Mouse (Mus musculus): ENCODE measurements around the gene Mdp1. TPM values are rescaled to one million over a fixed set of nuclear protein-coding genes. Genes with fewer than 3 reads are reported as not detected.

Mdp1 gene
- polyA plus RNA-seq, 1 experiment from 2014 or later, result 61.9 TPM

DNA sequence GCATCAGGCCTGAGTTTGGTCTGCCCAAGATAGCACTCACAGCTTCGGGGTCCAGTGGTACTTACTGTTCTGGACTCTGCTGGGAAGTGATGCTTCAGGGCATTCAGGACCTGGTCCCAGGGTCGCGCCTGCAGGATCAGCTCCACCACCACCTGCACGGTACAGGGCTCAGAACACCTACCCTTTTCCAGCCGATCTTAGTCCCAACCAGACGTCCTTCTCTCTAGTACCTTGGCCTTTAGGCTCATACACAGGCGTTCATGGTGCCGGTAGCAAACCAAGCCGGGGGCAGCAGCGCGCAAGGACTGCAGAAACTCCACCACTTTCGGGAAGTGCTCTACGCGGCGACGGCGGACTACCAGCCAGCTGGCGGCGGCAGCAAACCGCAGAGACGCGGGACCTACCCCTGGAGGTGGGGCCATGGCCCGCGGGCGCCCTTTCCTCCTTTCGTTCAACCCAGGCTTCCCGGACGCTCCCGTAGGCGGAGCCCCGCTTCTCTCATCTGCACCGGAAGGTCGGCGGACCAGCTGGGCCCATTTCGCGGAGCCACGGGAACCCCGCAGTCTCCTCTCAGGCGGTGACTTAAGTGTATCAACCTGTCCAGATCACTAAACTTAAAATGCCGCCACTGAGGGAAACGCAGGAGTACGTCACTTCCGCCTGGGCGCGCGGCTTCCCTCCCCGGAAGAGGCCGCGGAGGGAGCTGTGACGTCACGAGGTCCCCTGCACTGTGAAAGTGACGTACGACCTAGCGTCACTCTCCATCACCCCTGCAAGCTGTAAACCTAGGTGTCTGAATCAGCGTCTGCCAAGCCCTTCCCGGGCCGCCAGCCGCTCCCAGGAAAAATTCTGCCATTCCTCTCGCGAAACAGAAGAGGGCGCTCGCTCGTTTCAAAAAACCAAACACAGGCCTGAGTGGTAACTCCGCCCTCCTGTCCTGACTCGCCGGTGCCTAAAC, 21.1 kb upstream of the Mdp1 start, which contains the start of gene Tinf2:
Tinf2 (minus strand) TSS at position 661 of the 958 bp plus-strand sequence.
- peak within 1 kb of the TSS; percentile 3; the same call in 1 of the 2 replicates for H3K27ac ChIP-seq (ENCODE audit: low read depth, low read length)

GRCm38 (mm10) chr14:55677615-55678014, 17.3 kb upstream of the Mdp1 start:
- H3K27me3 ChIP-seq (ENCODE audit: control insufficient read depth, insufficient read depth, low read length), result no peaks in the 10 kb centered on the region
- H3K4me1 ChIP-seq (ENCODE audit: control insufficient read depth, insufficient read depth, low read length), result peaks cover 3% of the 10 kb centered on the region; the same call in 1 of the 2 replicates
- 86% methylated on average over 4 of the region's 4 CpGs for WGBS
- H3K4me2 ChIP-seq, result no peak overlapping the region
- H3K9me3 ChIP-seq (ENCODE audit: control insufficient read depth, low read length), result no peaks in the 10 kb centered on the region
- DNase-seq (ENCODE audit: low spot score, missing footprints) (no peak), ATAC-seq (ENCODE audit: low FRiP score) (no peak)
- H3K4me3 ChIP-seq (ENCODE audit: low read depth, low read length), result no peak overlapping the region
- H3K36me3 ChIP-seq (ENCODE audit: control insufficient read depth, insufficient read depth, low read length), result peaks cover 16% of the 10 kb centered on the region; the same call in 1 of the 2 replicates
- H3K9ac ChIP-seq (ENCODE audit: low read length), result no peak overlapping the region
- no peak overlapping the region for H3K27ac ChIP-seq (ENCODE audit: low read depth, low read length)

More for the DNA sequence above, 21.1 kb upstream of the Mdp1 start, which contains the start of gene Tinf2:
- H3K4me2 ChIP-seq, result peak within 1 kb of the TSS; percentile 71
- H3K36me3 ChIP-seq (ENCODE audit: control insufficient read depth, insufficient read depth, low read length), result peaks cover 16% of the 10 kb centered on the region; the same call in 1 of the 2 replicates
- WGBS, result under 1% methylated on average over 66 of the region's 66 CpGs
- no peaks in the 10 kb centered on the region for H3K27me3 ChIP-seq (ENCODE audit: control insufficient read depth, insufficient read depth, low read length)
- peak; percentile 98 for ATAC-seq (ENCODE audit: low FRiP score)
- H3K4me1 ChIP-seq (ENCODE audit: control insufficient read depth, insufficient read depth, low read length), result peaks cover 3% of the 10 kb centered on the region; the same call in 1 of the 2 replicates
- H3K9me3 ChIP-seq (ENCODE audit: control insufficient read depth, low read length), result no peaks in the 10 kb centered on the region
- peak within 1 kb of the TSS; percentile 79 for H3K9ac ChIP-seq (ENCODE audit: low read length)
- DNase-seq (ENCODE audit: low spot score, missing footprints), result peak; percentile 99
- H3K4me3 ChIP-seq (ENCODE audit: low read depth, low read length), result peak within 1 kb of the TSS; percentile 85

- DNase-seq (ENCODE audit: low spot score, missing footprints), result no peak
- Histone ChIP-seq H3K27me3 (ENCODE audit: control insufficient read depth, insufficient read depth, low read length) (no peaks in the 10 kb centered on the region), H3K4me1 (ENCODE audit: control insufficient read depth, insufficient read depth, low read length) (peaks cover 7% of the 10 kb centered on the region), H3K9ac (ENCODE audit: low read length) (peak overlapping the region; percentile 67), H3K36me3 (ENCODE audit: control insufficient read depth, insufficient read depth, low read length) (peaks cover 3% of the 10 kb centered on the region; the same call in 1 of the 2 replicates), H3K4me2 (peak overlapping the region; percentile 63), H3K27ac (ENCODE audit: low read depth, low read length) (no peak overlapping the region), H3K9me3 (ENCODE audit: control insufficient read depth, low read length) (no peaks in the 10 kb centered on the region), H3K4me3 (ENCODE audit: low read depth, low read length) (peak overlapping the region; percentile 62)
- WGBS, result 83% methylated on average over 7 of the region's 7 CpGs
- ATAC-seq (ENCODE audit: low FRiP score), result no peak
Measured at GRCm38 (mm10) chr14:55672741-55673060, 12.4 kb upstream of the Mdp1 start.

DNA sequence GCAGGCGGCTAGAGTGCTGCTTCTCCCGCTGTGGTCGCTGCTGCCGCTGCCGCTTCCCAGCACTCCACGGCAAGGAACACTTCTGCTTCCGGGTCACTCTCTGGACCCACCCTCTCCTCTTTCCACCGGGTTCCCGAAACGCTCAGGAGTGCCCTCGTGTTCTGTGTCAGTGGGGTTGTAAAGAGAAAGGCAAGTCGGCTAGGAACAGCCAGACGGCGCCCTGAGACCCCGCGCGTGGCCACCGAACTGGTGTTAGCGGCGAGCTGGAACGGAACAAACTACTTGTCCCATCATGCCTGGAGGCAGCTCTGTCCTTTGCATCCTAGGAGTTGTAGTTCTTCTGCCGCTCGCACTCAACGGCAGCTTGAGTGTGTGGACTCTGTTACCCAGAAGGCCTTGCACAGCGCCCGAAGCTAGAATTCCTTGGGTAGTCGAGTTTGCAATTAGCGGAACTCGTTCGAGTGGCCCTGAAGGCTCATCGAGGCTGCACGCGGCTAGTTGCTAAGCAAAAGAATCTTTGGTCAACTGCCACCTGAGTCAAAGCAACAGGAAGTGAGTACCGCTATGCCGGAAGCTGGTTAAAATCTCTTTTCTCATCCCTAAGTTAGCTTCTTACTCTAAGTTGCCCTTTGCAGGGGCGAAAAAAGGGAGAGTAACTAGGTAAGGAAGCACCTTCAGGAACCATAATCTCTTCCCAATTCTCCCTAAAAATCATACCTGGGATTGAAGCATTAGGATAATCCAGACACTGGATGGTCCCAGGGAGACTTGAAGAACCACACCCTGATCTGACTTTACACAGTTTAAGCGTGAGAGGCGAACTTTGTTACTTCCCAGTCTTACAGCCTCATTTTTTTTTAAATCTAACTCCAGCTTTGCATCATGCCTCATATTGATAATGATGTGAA, 11.8 kb upstream of the Mdp1 start, which contains the start of the genes Gmpr2 and Nedd8:
Gmpr2 (plus strand) TSS at position 109 of the 908 bp plus-strand sequence.
Nedd8 (minus strand) TSS at position 292 of the 908 bp plus-strand sequence.
- peak within 1 kb of the TSS; percentile 53; the same call in 1 of the 2 replicates for H3K27ac ChIP-seq (ENCODE audit: low read depth, low read length)
- H3K9ac ChIP-seq (ENCODE audit: low read length), result peak within 1 kb of the TSS; percentile 67
- peaks cover 3% of the 10 kb centered on the region; the same call in 1 of the 2 replicates for H3K36me3 ChIP-seq (ENCODE audit: control insufficient read depth, insufficient read depth, low read length)
- H3K27me3 ChIP-seq (ENCODE audit: control insufficient read depth, insufficient read depth, low read length), result no peaks in the 10 kb centered on the region
- H3K4me2 ChIP-seq, result peak within 1 kb of the TSS; percentile 63
- no peaks in the 10 kb centered on the region for H3K9me3 ChIP-seq (ENCODE audit: control insufficient read depth, low read length)
- WGBS, result under 1% methylated on average over 38 of the region's 38 CpGs
- H3K4me3 ChIP-seq (ENCODE audit: low read depth, low read length), result peak within 1 kb of the TSS; percentile 62
- peak; percentile 98 for DNase-seq (ENCODE audit: low spot score, missing footprints)
- H3K4me1 ChIP-seq (ENCODE audit: control insufficient read depth, insufficient read depth, low read length), result peaks cover 7% of the 10 kb centered on the region
- ATAC-seq (ENCODE audit: low FRiP score), result peak; percentile 97

GRCm38 (mm10) chr14:55671486-55671832, 11.2 kb upstream of the Mdp1 start:
- DNase-seq (ENCODE audit: low spot score, missing footprints) (no peak), ATAC-seq (ENCODE audit: low FRiP score) (peak; percentile 66)
- Histone ChIP-seq H3K4me2 (peak overlapping the region; percentile 63), H3K4me1 (ENCODE audit: control insufficient read depth, insufficient read depth, low read length) (peaks cover 7% of the 10 kb centered on the region), H3K27me3 (ENCODE audit: control insufficient read depth, insufficient read depth, low read length) (no peaks in the 10 kb centered on the region), H3K4me3 (ENCODE audit: low read depth, low read length) (peak overlapping the region; percentile 62), H3K27ac (ENCODE audit: low read depth, low read length) (peak overlapping the region; percentile 53; the same call in 1 of the 2 replicates), H3K36me3 (ENCODE audit: control insufficient read depth, insufficient read depth, low read length) (no peaks in the 10 kb centered on the region), H3K9me3 (ENCODE audit: control insufficient read depth, low read length) (no peaks in the 10 kb centered on the region), H3K9ac (ENCODE audit: low read length) (peak overlapping the region; percentile 67)
- 0% methylated on average over 12 of the region's 12 CpGs for WGBS

- H3K27ac ChIP-seq (ENCODE audit: low read depth, low read length), result no peak overlapping the region
- no peaks in the 10 kb centered on the region for H3K9me3 ChIP-seq (ENCODE audit: control insufficient read depth, low read length)
- no peak for DNase-seq (ENCODE audit: low spot score, missing footprints)
- peak overlapping the region; percentile 48; the same call in 1 of the 2 replicates for H3K4me2 ChIP-seq
- H3K4me1 ChIP-seq (ENCODE audit: control insufficient read depth, insufficient read depth, low read length), result no peaks in the 10 kb centered on the region; the same call in 1 of the 2 replicates
- H3K9ac ChIP-seq (ENCODE audit: low read length), result no peak overlapping the region
- no peaks in the 10 kb centered on the region for H3K27me3 ChIP-seq (ENCODE audit: control insufficient read depth, insufficient read depth, low read length)
- WGBS, result 53% methylated on average over 2 of the region's 2 CpGs
- no peak overlapping the region for H3K4me3 ChIP-seq (ENCODE audit: low read depth, low read length)
- H3K36me3 ChIP-seq (ENCODE audit: control insufficient read depth, insufficient read depth, low read length), result peaks cover 2% of the 10 kb centered on the region
- ATAC-seq (ENCODE audit: low FRiP score), result peak; percentile 19; the same call in 1 of the 2 replicates
Measured at GRCm38 (mm10) chr14:55660636-55661035, 328 bp upstream of the Mdp1 start.

- peaks cover 2% of the 10 kb centered on the region for H3K36me3 ChIP-seq (ENCODE audit: control insufficient read depth, insufficient read depth, low read length)
- no peaks in the 10 kb centered on the region for H3K9me3 ChIP-seq (ENCODE audit: control insufficient read depth, low read length)
- H3K27me3 ChIP-seq (ENCODE audit: control insufficient read depth, insufficient read depth, low read length), result no peaks in the 10 kb centered on the region
- H3K27ac ChIP-seq (ENCODE audit: low read depth, low read length), result no peak overlapping the region
- H3K4me2 ChIP-seq, result no peak overlapping the region
- ATAC-seq (ENCODE audit: low FRiP score) (no peak), DNase-seq (ENCODE audit: low spot score, missing footprints) (no peak)
- WGBS, result 90% methylated on average over 5 of the region's 5 CpGs
- H3K9ac ChIP-seq (ENCODE audit: low read length), result no peak overlapping the region
- H3K4me3 ChIP-seq (ENCODE audit: low read depth, low read length), result no peak overlapping the region
- H3K4me1 ChIP-seq (ENCODE audit: control insufficient read depth, insufficient read depth, low read length), result no peaks in the 10 kb centered on the region; the same call in 1 of the 2 replicates
Measured at GRCm38 (mm10) chr14:55658011-55658410, 2.3 kb downstream of the Mdp1 start.

- Histone ChIP-seq H3K27me3 (ENCODE audit: control insufficient read depth, insufficient read depth, low read length) (no peaks in the 10 kb centered on the region), H3K9me3 (ENCODE audit: control insufficient read depth, low read length) (no peaks in the 10 kb centered on the region), H3K4me3 (ENCODE audit: low read depth, low read length) (no peak overlapping the region), H3K36me3 (ENCODE audit: control insufficient read depth, insufficient read depth, low read length) (no peaks in the 10 kb centered on the region; the same call in 1 of the 2 replicates), H3K27ac (ENCODE audit: low read depth, low read length) (no peak overlapping the region), H3K4me2 (no peak overlapping the region), H3K9ac (ENCODE audit: low read length) (no peak overlapping the region), H3K4me1 (ENCODE audit: control insufficient read depth, insufficient read depth, low read length) (no peaks in the 10 kb centered on the region; the same call in 1 of the 2 replicates)
- ATAC-seq (ENCODE audit: low FRiP score) (no peak), DNase-seq (ENCODE audit: low spot score, missing footprints) (no peak)
- WGBS, result 88% methylated on average over 3 of the region's 3 CpGs
Measured at GRCm38 (mm10) chr14:55656935-55657334, 3.4 kb downstream of the Mdp1 start.
